12 mouse cellular contexts compared by ENCODE assay signal in the genomic region with DNA sequence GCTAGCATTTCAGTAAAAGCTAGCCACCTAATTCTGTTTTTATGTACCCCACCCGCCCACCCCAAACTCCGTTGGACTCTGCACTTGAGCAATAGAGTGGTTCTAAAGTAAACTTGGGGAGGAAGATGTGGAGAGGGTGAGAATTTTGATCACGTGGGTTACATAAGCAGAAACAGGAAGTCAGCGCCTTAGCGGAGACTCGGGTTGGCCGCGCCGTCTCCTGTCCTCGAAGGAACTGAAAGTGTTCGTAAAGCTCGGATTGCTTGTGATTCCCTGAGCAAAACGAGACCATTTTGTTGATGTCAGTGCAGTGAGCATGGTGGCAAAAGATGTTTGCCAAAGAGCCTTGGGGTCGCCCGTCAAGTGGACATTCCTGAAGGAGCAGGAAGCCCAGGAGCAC.
DNase-seq lines count a peak whose midpoint lies in the region; ATAC-seq and TF ChIP-seq lines count a peak whose summit lies in the region.
"Had no signal": no experiment of that assay in that cellular context is flagged by ENCODE, and none has a peak within 500 bp of the region (broad histone marks: within the 10 kb centered on the region; RNA-seq: fewer than 3 reads in every experiment).

No protein-coding gene starts in this region.

- H3K36me3 ChIP-seq in liver, embryonic 15.5 days (replicated peaks): no peaks in the 10 kb centered on the region
- H3K36me3 ChIP-seq in midbrain, embryonic 15.5 days (replicated peaks): no peaks in the 10 kb centered on the region

- TF ChIP-seq POLR2A in lung, adult 2 months (IDR thresholded peaks at IDR 0.05; ENCODE audit: borderline replicate concordance, extremely low read depth, low read depth, low read length): no peak

- DNase-seq in liver: no peak
- DNase-seq in lung, adult 2 months: peak; percentile 18
- DNase-seq in naive thymus-derived CD4-positive, alpha-beta T cell, adult 2 months (ENCODE audit: low read depth): peak; percentile 75
- no peak for DNase-seq in right cerebral cortex, postnatal 10 days (ENCODE audit: low spot score in 2 of 2)
- no peak for DNase-seq in left cerebral cortex, adult 8-10 months (ENCODE audit: low spot score in 2 of 2)
- DNase-seq: adrenal gland, postnatal 10 days; forebrain, postnatal 0 days; kidney, adult 18-20 months had no signal

- no peaks in the 10 kb centered on the region for H3K9me3 ChIP-seq in liver, embryonic 15.5 days (replicated peaks)
- no peaks in the 10 kb centered on the region for H3K9me3 ChIP-seq in midbrain, embryonic 15.5 days

- no peaks in the 10 kb centered on the region for H3K27me3 ChIP-seq in liver, embryonic 15.5 days
- no peaks in the 10 kb centered on the region for H3K27me3 ChIP-seq in midbrain, embryonic 15.5 days (replicated peaks)

- 37% methylated on average over 15 of the region's 15 CpGs for WGBS in liver, embryonic 15.5 days (ENCODE audit: insufficient replicate concordance)
- WGBS in lung, adult 2 months: 27% methylated on average over 15 of the region's 15 CpGs
- 94% methylated on average over 15 of the region's 15 CpGs for WGBS in midbrain, embryonic 15.5 days

- no peak overlapping the region for H3K9ac ChIP-seq in liver, embryonic 15.5 days
- H3K9ac ChIP-seq in midbrain, embryonic 15.5 days: no peak overlapping the region
- H3K9ac ChIP-seq: forebrain, postnatal 0 days had no signal

- H3K27ac ChIP-seq in liver, embryonic 15.5 days (replicated peaks): no peak overlapping the region
- H3K27ac ChIP-seq in midbrain, embryonic 15.5 days: no peak overlapping the region

- ATAC-seq in liver, embryonic 15.5 days (ENCODE audit: insufficient read depth): no peak
- no peak for ATAC-seq in erythroblast, adult 5-6 weeks (replicated peaks; ENCODE audit: low FRiP score, poor library complexity, severe bottlenecking)
- no peak for ATAC-seq in midbrain, embryonic 15.5 days (replicated peaks)
- ATAC-seq: forebrain, postnatal 0 days; midbrain, embryonic 16.5 days had no signal

- no peak overlapping the region for H3K4me3 ChIP-seq in liver, embryonic 15.5 days (replicated peaks)
- H3K4me3 ChIP-seq in lung, adult 2 months (replicated peaks; ENCODE audit: extremely low read depth, low read depth, low read length): no peak overlapping the region
- H3K4me3 ChIP-seq in midbrain, embryonic 15.5 days: no peak overlapping the region

- TF ChIP-seq CTCF in lung, adult 2 months (IDR thresholded peaks at IDR 0.05; ENCODE audit: insufficient read depth, low read length): no peak

- H3K4me1 ChIP-seq in liver, embryonic 15.5 days (replicated peaks): peaks cover 25% of the 10 kb centered on the region
- H3K4me1 ChIP-seq in lung, adult 2 months (ENCODE audit: control insufficient read depth, insufficient read depth, low read length): peaks cover 9% of the 10 kb centered on the region
- peaks cover 4% of the 10 kb centered on the region for H3K4me1 ChIP-seq in midbrain, embryonic 15.5 days

- peak overlapping the region; percentile 18; the same call in 1 of the 2 replicates for H3K4me2 ChIP-seq in liver, embryonic 15.5 days
- no peak overlapping the region for H3K4me2 ChIP-seq in midbrain, embryonic 15.5 days

Comparison
In these comparisons a context has a peak if more than half of its experiments do, and no peak if none do; other contexts are left out.
1. DNase-seq: peak in lung, adult 2 months (single experiment) and naive thymus-derived CD4-positive, alpha-beta T cell, adult 2 months (single experiment); none in liver (single experiment), right cerebral cortex, postnatal 10 days (0 of 2) and left cerebral cortex, adult 8-10 months (0 of 2).